Mouse (Mus musculus) C2C12 (cell line): ENCODE data around the gene Trabd2b. TPM values are rescaled to one million over a fixed set of nuclear protein-coding genes. Genes with fewer than 3 reads are reported as not detected.

ENCODE experiments used
- H3K27me3 ChIP-seq: one replicate; pipeline ENCODE4 v1.6.1; 2011; ENCODE audit not compliant: control insufficient read depth, insufficient read depth, insufficient read length
- H3K36me3 ChIP-seq: one replicate; pipeline ENCODE4 v1.6.1; 2011; ENCODE audit not compliant: control insufficient read depth, insufficient read depth
- H3K4me3 ChIP-seq: one replicate; pipeline ENCODE4 v1.5.1; 2011; ENCODE audit warnings: mild to moderate bottlenecking, control low read depth; ENCODE audit not compliant: poor library complexity, insufficient read depth, severe bottlenecking
- H3K79me2 ChIP-seq: one replicate; pipeline ENCODE4 v1.6.1; 2011; ENCODE audit not compliant: control insufficient read depth, insufficient read depth
- H3K79me3 ChIP-seq: one replicate; pipeline ENCODE4 v1.6.1; 2011; ENCODE audit warnings: low read depth, control low read depth
- H3ac ChIP-seq: one replicate; pipeline ENCODE3; 2011; ENCODE audit warnings: low read depth; ENCODE audit not compliant: control insufficient read depth, insufficient read length
- CEBPB ChIP-seq: IDR thresholded peaks from one replicate; pipeline ENCODE4 v1.6.1; 2011; ENCODE audit warnings: low read depth, mild to moderate bottlenecking, control low read depth, moderate library complexity
- CTCF ChIP-seq: IDR thresholded peaks from one replicate; pipeline ENCODE4 v1.5.1; 2011; ENCODE audit not compliant: control insufficient read depth, insufficient read depth, insufficient read length
- FOSL1 ChIP-seq: IDR thresholded peaks from one replicate; pipeline ENCODE4 v1.8.0; 2011; ENCODE audit warnings: mild to moderate bottlenecking, low read length; ENCODE audit not compliant: poor library complexity, insufficient read depth, severe bottlenecking
- MAX ChIP-seq: IDR thresholded peaks from one replicate; pipeline ENCODE4 v1.6.1; 2011; ENCODE audit warnings: mild to moderate bottlenecking, control low read depth
- MYOD1 ChIP-seq: IDR thresholded peaks from one replicate; pipeline ENCODE4 v1.6.1; 2011; ENCODE audit warnings: low read depth; ENCODE audit not compliant: control insufficient read depth, insufficient read length
- MYOG ChIP-seq: IDR thresholded peaks from one replicate; pipeline ENCODE4 v1.6.1; 2011; ENCODE audit not compliant: control insufficient read depth, insufficient read length; ENCODE audit errors: extremely low read depth
- USF1 ChIP-seq: IDR thresholded peaks from one replicate; pipeline ENCODE4 v1.6.1; 2011; ENCODE audit warnings: low read depth, mild to moderate bottlenecking, control low read depth, moderate library complexity
- polyA plus RNA-seq: library from polyadenylated mRNA; unstranded; fragments of >200 nt; fragmentation: generic; extraction: Trizol; gene quantifications from one replicate; pipeline ENCODE4 v1.2.1, GENCODE M21; 2012; ENCODE audit warnings: missing spikeins

The Trabd2b gene
- polyA plus RNA-seq, 1 experiment = 0.28 TPM

DNA sequence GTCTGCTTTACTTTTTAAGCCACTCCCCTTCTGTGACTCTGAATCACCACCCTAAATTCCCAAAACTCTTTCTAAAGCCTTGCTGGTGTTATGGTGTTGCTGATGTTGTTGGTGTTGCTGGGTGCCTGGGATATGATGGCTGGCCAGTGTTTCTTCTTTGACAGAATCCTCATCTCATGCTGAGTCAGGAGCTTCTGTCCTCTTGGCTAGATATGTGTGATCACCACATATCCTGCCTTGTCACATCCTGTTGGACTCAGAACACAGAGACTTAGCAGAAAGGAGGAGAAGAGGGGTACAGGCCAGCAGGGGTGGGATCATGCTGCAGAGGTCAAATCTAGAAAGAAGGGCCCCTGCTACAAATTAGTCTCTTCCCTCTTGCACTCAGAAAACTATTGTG is 40.9 kb upstream of the Trabd2b start:
- no peak for TF ChIP-seq MAX
- TF ChIP-seq MYOG = no peak
- no peak for TF ChIP-seq USF1
- no peak for TF ChIP-seq MYOD1
- TF ChIP-seq CEBPB = no peak
- TF ChIP-seq CTCF = no peak
- no peak for TF ChIP-seq FOSL1
- Histone ChIP-seq H3K4me3 (no peak overlapping the region), H3K27me3 (peaks cover 14% of the 10 kb centered on the region), H3K79me2 (no peaks in the 10 kb centered on the region), H3K36me3 (no peaks in the 10 kb centered on the region), H3ac (no peak overlapping the region), H3K79me3 (no peaks in the 10 kb centered on the region)

DNA sequence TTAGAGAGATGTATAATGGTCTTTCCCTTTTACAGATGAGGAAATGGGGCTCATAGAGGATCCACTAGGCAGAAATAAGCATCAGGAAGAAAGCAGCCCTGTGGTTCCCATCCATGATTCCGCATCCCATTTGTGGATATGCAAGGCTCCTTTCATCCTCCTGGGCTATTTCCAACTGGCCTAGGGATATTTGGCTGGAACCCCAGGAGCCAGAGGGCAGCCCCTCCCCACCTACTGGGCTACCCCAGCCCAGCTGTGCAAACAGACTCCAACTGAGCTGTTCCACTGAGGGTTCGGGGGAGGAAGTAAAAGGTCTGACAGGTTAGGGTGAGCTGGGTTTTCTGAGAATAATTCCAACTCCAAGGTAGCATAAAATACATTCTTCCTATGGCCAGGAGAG is 39.5 kb upstream of the Trabd2b start:
- Histone ChIP-seq H3K4me3 (no peak overlapping the region), H3K27me3 (peaks cover 18% of the 10 kb centered on the region), H3K36me3 (no peaks in the 10 kb centered on the region), H3K79me3 (no peaks in the 10 kb centered on the region), H3ac (no peak overlapping the region), H3K79me2 (no peaks in the 10 kb centered on the region)
- TF ChIP-seq CEBPB (no peak), FOSL1 (no peak), CTCF (no peak), MYOD1 (no peak), MAX (no peak), USF1 (no peak), MYOG (no peak)

DNA sequence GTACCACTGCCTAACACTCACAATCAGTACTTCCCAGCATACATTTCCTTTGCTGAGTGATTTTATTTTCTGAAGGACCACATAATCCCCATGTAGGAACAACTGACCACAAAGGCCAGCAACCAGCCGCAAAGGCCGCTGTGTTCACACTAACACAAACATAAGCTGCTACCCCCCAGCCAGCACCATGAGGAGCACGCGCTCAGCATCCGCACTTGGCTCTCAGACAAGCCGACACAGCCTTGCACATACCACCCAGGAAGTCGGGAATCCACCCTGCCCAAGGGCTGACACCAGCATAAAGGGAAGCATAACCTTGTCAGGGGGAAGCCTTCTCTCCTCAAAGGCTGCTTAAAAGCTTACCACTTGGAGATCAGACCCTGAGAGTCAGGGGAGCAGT is 38.7 kb upstream of the Trabd2b start:
- no peaks in the 10 kb centered on the region for H3K79me2 ChIP-seq
- H3K4me3 ChIP-seq = no peak overlapping the region
- peaks cover 18% of the 10 kb centered on the region for H3K27me3 ChIP-seq
- H3K36me3 ChIP-seq = no peaks in the 10 kb centered on the region
- no peaks in the 10 kb centered on the region for H3K79me3 ChIP-seq
- no peak overlapping the region for H3ac ChIP-seq
- peak; percentile 78 for TF ChIP-seq MAX
- TF ChIP-seq MYOG = no peak

DNA sequence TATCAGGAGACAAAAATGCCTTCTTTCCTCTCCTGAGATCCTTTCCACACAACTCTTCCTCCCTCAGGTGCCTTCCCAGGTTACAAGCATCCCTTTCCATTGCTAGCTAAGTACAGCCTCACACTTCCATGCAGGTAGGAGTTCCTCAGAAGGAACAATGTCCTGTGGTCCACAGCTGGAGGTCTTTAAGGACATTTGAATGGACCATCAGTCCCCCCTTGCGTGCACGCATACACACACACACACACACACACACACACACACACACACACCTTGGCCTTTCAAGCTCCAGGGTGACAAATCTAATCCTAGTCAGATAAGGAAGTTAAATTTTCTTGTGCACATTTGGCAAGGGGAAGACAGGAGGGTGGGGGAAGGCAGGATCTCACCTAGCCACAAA is 36.9 kb upstream of the Trabd2b start:
- H3K79me2 ChIP-seq = no peaks in the 10 kb centered on the region
- no peak overlapping the region for H3ac ChIP-seq
- H3K79me3 ChIP-seq = no peaks in the 10 kb centered on the region
- no peak overlapping the region for H3K4me3 ChIP-seq
- TF ChIP-seq FOSL1 (no peak), CEBPB (no peak), USF1 (no peak), MYOD1 (no peak), CTCF (no peak), MYOG (no peak), MAX (no peak)
- H3K27me3 ChIP-seq = peaks cover 18% of the 10 kb centered on the region
- H3K36me3 ChIP-seq = no peaks in the 10 kb centered on the region

DNA sequence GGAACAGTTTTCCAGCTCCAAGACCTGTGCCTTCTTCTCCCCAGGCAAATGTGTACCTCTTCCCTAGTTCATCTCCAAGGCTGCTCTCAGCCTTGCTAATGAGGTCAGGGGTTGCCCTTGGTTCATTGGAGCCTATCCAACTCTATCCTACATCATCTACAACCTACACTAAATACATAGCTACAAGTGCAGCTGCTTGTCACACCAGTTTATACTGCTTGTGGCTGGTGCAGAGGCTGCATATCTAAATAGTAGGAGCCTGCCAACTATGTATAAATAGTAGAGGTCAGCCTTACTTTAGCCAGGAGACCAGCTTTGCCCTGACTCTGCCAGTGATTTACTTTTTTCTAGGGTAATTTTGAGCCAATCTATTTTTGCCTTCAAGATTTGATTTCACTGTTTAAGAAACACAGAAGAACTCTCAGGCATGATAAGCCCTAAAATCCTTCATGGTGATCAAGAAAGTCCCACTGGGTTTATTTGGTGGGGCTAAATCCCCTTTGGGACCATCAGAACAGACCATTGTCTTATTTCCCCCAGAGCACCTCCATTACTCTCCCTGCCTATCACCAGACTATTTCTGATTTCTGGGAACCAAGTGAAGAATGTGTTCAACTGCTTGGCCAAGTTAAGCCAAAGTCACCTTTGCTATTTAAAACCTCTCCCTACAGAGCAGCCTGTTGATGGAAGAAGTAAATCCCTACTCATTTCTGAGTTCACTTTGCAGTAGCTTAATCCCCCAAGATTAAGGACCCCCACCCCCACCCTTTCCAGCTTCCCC is 35.4 kb upstream of the Trabd2b start:
- H3K4me3 ChIP-seq = no peak overlapping the region
- TF ChIP-seq USF1 (no peak), MYOG (no peak), CEBPB (no peak), CTCF (no peak), MAX (no peak), FOSL1 (no peak), MYOD1 (no peak)
- no peaks in the 10 kb centered on the region for H3K79me2 ChIP-seq
- no peak overlapping the region for H3ac ChIP-seq
- H3K27me3 ChIP-seq = peaks cover 14% of the 10 kb centered on the region
- no peaks in the 10 kb centered on the region for H3K79me3 ChIP-seq
- H3K36me3 ChIP-seq = no peaks in the 10 kb centered on the region

DNA sequence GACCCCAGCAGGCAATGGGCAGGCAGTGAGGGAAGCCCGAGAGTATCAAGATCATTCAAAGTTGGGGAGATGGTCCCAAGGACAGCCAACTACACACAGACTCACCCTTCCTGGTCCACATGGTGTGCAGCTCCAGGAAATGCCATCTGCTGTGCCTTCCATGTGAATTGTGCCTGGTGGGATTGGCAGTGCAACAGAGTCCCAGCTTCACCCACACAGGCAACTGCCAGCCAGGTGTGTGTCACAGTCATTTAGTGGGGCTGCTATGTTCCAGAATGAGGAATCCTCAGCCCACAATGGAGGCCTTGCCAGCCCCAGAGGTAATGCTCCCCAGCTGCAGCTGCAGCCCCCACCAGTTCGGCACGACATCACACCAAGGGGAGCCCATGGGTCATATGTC is 33.8 kb upstream of the Trabd2b start:
- Histone ChIP-seq H3K79me3 (no peaks in the 10 kb centered on the region), H3K36me3 (no peaks in the 10 kb centered on the region), H3ac (no peak overlapping the region), H3K4me3 (no peak overlapping the region), H3K79me2 (no peaks in the 10 kb centered on the region), H3K27me3 (peaks cover 10% of the 10 kb centered on the region)
- TF ChIP-seq MYOD1 (no peak), MAX (no peak), USF1 (no peak), FOSL1 (no peak), MYOG (no peak), CEBPB (no peak), CTCF (no peak)
